Mouse (Mus musculus) neutrophil, adult 83 days (primary cell): ENCODE results near the gene Spag7. TPM values are rescaled to one million over a fixed set of nuclear protein-coding genes. Genes with fewer than 3 reads are reported as not detected.

Source experiments
- total RNA-seq, 2 experiments: library from RNA; stranded (reverse); gene quantifications; one replicate each; pipeline ENCODE4 v1.2.4; 2023

Gene Spag7
- total RNA-seq = 10 to 100 TPM; 34.4 to 37.7 TPM

GRCm38 (mm10) chr11:70668771-70669505, at the start of gene Spag7:
Spag7 (minus strand) TSS chr11:70669416.

GRCm38 (mm10) chr11:70699722-70700556, 30.7 kb upstream of the Spag7 start, which contains the start of the genes Inca1 and Kif1c:
Inca1 (minus strand) TSS chr11:70700155.
Kif1c (plus strand) TSS chr11:70700548.

GRCm38 (mm10) chr11:70687601-70688199, 18.5 kb upstream of the Spag7 start, which contains the start of gene Camta2:
Camta2 (minus strand) TSS chr11:70688105.

GRCm38 (mm10) chr11:70656964-70657363, 12.3 kb downstream of the Spag7 start, which contains the start of gene Eno3:
Eno3 (plus strand) TSS chr11:70657202.

GRCm38 (mm10) chr11:70654198-70654922, 14.9 kb downstream of the Spag7 start, which contains the start of gene Pfn1:
Pfn1 (minus strand) TSS chr11:70654644.

GRCm38 (mm10) chr11:70646691-70647650, 22.2 kb downstream of the Spag7 start, which contains the start of the genes Rnf167 and Slc25a11:
Rnf167 (plus strand) TSS chr11:70647235.
Slc25a11 (minus strand) TSS chr11:70647479.

GRCm38 (mm10) chr11:70638714-70639278, 30.4 kb downstream of the Spag7 start, which contains the start of gene Gp1ba:
Gp1ba (plus strand) TSS chr11:70639122.

GRCm38 (mm10) chr11:70619101-70619500, 50.1 kb downstream of the Spag7 start, which contains the start of gene Chrne:
Chrne (minus strand) TSS chr11:70619216.

GRCm38 (mm10) chr11:70615516-70616093, 53.6 kb downstream of the Spag7 start, which contains the start of gene 4930544D05Rik:
4930544D05Rik (plus strand) TSS chr11:70615848.

Other genes starting within 250 kb of the Spag7 start
- gene Arrb2, start 236.8 kb downstream of the Spag7 start, total RNA-seq = 100 to 1,000 TPM; 791 to 868 TPM
- gene Med11, start 217.5 kb downstream of the Spag7 start, total RNA-seq = 10 to 100 TPM; 22.7 to 25.7 TPM
- gene Zmynd15, start 210.0 kb downstream of the Spag7 start, total RNA-seq = under 1 TPM in 1 of 2 experiments, not detected in 1; 0.57 TPM
- gene Cxcl16, start 209.4 kb downstream of the Spag7 start, total RNA-seq = 1 to 10 TPM; 1.8 to 2.3 TPM
- not detected for gene Tm4sf5, start 164.2 kb downstream of the Spag7 start, total RNA-seq
- not detected for gene Vmo1, start 154.8 kb downstream of the Spag7 start, total RNA-seq
- not detected for gene Gltpd2, start 150.2 kb downstream of the Spag7 start, total RNA-seq
- 10 to 100 TPM; 93.7 to 98.2 TPM for gene Psmb6, start 144.0 kb downstream of the Spag7 start, total RNA-seq
- not detected for gene Gm40193, start 136.5 kb downstream of the Spag7 start, total RNA-seq
- 1 to 10 TPM; 2.8 to 3.8 TPM for gene Pld2, start 129.4 kb downstream of the Spag7 start, total RNA-seq
- gene Mink1, start 106.5 kb downstream of the Spag7 start, total RNA-seq = 10 to 100 TPM; 30.4 to 35.9 TPM
- not detected for gene 4930544D05Rik, start 53.6 kb downstream of the Spag7 start, total RNA-seq
- gene Chrne, start 50.2 kb downstream of the Spag7 start, total RNA-seq = not detected
- gene Gp1ba, start 30.3 kb downstream of the Spag7 start, total RNA-seq = under 1 TPM; 0.44 to 0.92 TPM
- gene Rnf167, start 22.2 kb downstream of the Spag7 start, total RNA-seq = 100 to 1,000 TPM; 143 to 145 TPM
- gene Slc25a11, start 21.9 kb downstream of the Spag7 start, total RNA-seq = 10 to 100 TPM; 88.4 to 89.0 TPM
- gene Pfn1, start 14.8 kb downstream of the Spag7 start, total RNA-seq = 1,000 to 10,000 TPM; 1,955 to 2,001 TPM
- 10 to 100 TPM in 1 of 2 experiments, 1 to 10 TPM in 1; 6.5 to 12.5 TPM for gene Eno3, start 12.2 kb downstream of the Spag7 start, total RNA-seq
- 10 to 100 TPM; 62.9 to 65.1 TPM for gene Camta2, start 18.7 kb upstream of the Spag7 start, total RNA-seq
- not detected for gene Inca1, start 30.7 kb upstream of the Spag7 start, total RNA-seq
- gene Kif1c, start 31.1 kb upstream of the Spag7 start, total RNA-seq = 10 to 100 TPM; 25.3 to 29.9 TPM
- gene Zfp3, start 94.8 kb upstream of the Spag7 start, total RNA-seq = under 1 TPM; 0.51 to 0.70 TPM
- gene Scimp, start 143.2 kb upstream of the Spag7 start, total RNA-seq = 1 to 10 TPM; 1.0 to 1.2 TPM
- gene Rabep1, start 175.4 kb upstream of the Spag7 start, total RNA-seq = 10 to 100 TPM; 13.5 to 14.3 TPM